Mouse (Mus musculus) ES-Bruce4 (cell line): ENCODE results near the gene Magi2. TPM values are rescaled to one million over a fixed set of nuclear protein-coding genes. Genes with fewer than 3 reads are reported as not detected.
"Not testable (repeated sequence)": the region's sequence is repeated elsewhere in the genome, so short reads cannot be mapped to it uniquely, and the experiment has no call there.

Experiments used
- H3K27ac ChIP-seq: 2 replicates; pipeline ENCODE4 v1.5.1; 2012; ENCODE audit warnings: low read length, inconsistent platforms; ENCODE audit not compliant: insufficient read depth
- H3K27me3 ChIP-seq: 2 replicates; pipeline ENCODE4 v1.6.1; 2012; ENCODE audit warnings: mild to moderate bottlenecking, low read length, inconsistent platforms; ENCODE audit not compliant: control insufficient read depth, poor library complexity, insufficient read depth, severe bottlenecking
- H3K36me3 ChIP-seq: 2 replicates; pipeline ENCODE4 v1.6.1; 2012; ENCODE audit warnings: inconsistent platforms, mild to moderate bottlenecking, low read length, moderate library complexity; ENCODE audit not compliant: control insufficient read depth, poor library complexity, insufficient read depth, severe bottlenecking
- H3K4me1 ChIP-seq: one replicate; pipeline ENCODE4 v1.8.1; 2011; ENCODE audit warnings: low read length; ENCODE audit not compliant: control insufficient read depth, insufficient read depth
- H3K4me3 ChIP-seq: 2 replicates; pipeline ENCODE4 v1.5.1; 2011; ENCODE audit warnings: low read depth, mild to moderate bottlenecking, low read length
- H3K9ac ChIP-seq: 2 replicates; pipeline ENCODE4 v1.6.1; 2012; ENCODE audit warnings: low read depth, mild to moderate bottlenecking, inconsistent platforms; ENCODE audit not compliant: poor library complexity, severe bottlenecking
- H3K9me3 ChIP-seq: replicated peaks from 2 replicates; pipeline ENCODE4 v1.6.1; 2012; ENCODE audit warnings: mild to moderate bottlenecking, low read length, inconsistent platforms; ENCODE audit not compliant: control insufficient read depth, poor library complexity, insufficient read depth, severe bottlenecking
- CTCF ChIP-seq: IDR thresholded peaks from one replicate; pipeline ENCODE4 v1.8.1; 2011; ENCODE audit warnings: low read depth, low read length
- EP300 ChIP-seq: IDR thresholded peaks from 2 replicates; pipeline ENCODE4 v1.6.1; 2011; ENCODE audit warnings: low read depth, low read length; ENCODE audit not compliant: insufficient read depth
- POLR2A ChIP-seq: IDR thresholded peaks from one replicate; pipeline ENCODE4 v1.8.1; 2011; ENCODE audit warnings: low read length; ENCODE audit not compliant: insufficient read depth
- polyA plus RNA-seq: library from polyadenylated mRNA; stranded (reverse); fragments of >200 nt; gene quantifications from 2 replicates; pipeline ENCODE4 v1.2.4, GENCODE M21; 2011; ENCODE audit warnings: low read depth; ENCODE audit not compliant: missing spikeins, insufficient read depth, insufficient read length

Gene Magi2
- polyA plus RNA-seq, 1 experiment, result 1.8 TPM

- H3K4me1 ChIP-seq, result no peaks in the 10 kb centered on the region
- no peaks in the 10 kb centered on the region for H3K27me3 ChIP-seq
- H3K9ac ChIP-seq, result no peak overlapping the region
- no peak overlapping the region for H3K27ac ChIP-seq
- no peak for TF ChIP-seq EP300
- TF ChIP-seq POLR2A, result no peak
- TF ChIP-seq CTCF, result no peak
- H3K4me3 ChIP-seq, result no peak overlapping the region
- H3K36me3 ChIP-seq, result no peaks in the 10 kb centered on the region
- H3K9me3 ChIP-seq, result no peaks in the 10 kb centered on the region
Observed at GRCm38 (mm10) chr5:20508609-20509008, 1281.8 kb downstream of the Magi2 start.

- no peak overlapping the region for H3K27ac ChIP-seq
- no peaks in the 10 kb centered on the region for H3K36me3 ChIP-seq
- H3K9ac ChIP-seq, result no peak overlapping the region
- H3K4me1 ChIP-seq, result no peaks in the 10 kb centered on the region
- H3K27me3 ChIP-seq, result no peaks in the 10 kb centered on the region
- H3K4me3 ChIP-seq, result no peak overlapping the region
- H3K9me3 ChIP-seq, result no peaks in the 10 kb centered on the region
- TF ChIP-seq POLR2A, result no peak
- no peak for TF ChIP-seq EP300
- no peak for TF ChIP-seq CTCF
Observed at GRCm38 (mm10) chr5:20509606-20510005, 1282.8 kb downstream of the Magi2 start.

GRCm38 (mm10) chr5:20512377-20513126 is 1285.7 kb downstream of the Magi2 start:
- Histone ChIP-seq H3K4me3 (no peak overlapping the region), H3K4me1 (no peaks in the 10 kb centered on the region), H3K9ac (no peak overlapping the region), H3K36me3 (no peaks in the 10 kb centered on the region), H3K27ac (no peak overlapping the region), H3K9me3 (no peaks in the 10 kb centered on the region), H3K27me3 (no peaks in the 10 kb centered on the region)
- TF ChIP-seq CTCF, result no peak
- no peak for TF ChIP-seq EP300
- TF ChIP-seq POLR2A, result no peak

- Histone ChIP-seq H3K36me3 (no peaks in the 10 kb centered on the region), H3K9ac (no peak overlapping the region), H3K27me3 (no peaks in the 10 kb centered on the region; the same call in 1 of the 2 replicates), H3K4me3 (no peak overlapping the region), H3K9me3 (no peaks in the 10 kb centered on the region), H3K27ac (no peak overlapping the region), H3K4me1 (no peaks in the 10 kb centered on the region)
- TF ChIP-seq EP300 (no peak), POLR2A (no peak), CTCF (no peak)
Observed at GRCm38 (mm10) chr5:20521639-20522038, 1294.8 kb downstream of the Magi2 start.

- Histone ChIP-seq H3K9ac (no peak overlapping the region), H3K36me3 (no peaks in the 10 kb centered on the region), H3K9me3 (no peaks in the 10 kb centered on the region), H3K4me1 (no peaks in the 10 kb centered on the region), H3K27me3 (no peaks in the 10 kb centered on the region; the same call in 1 of the 2 replicates), H3K27ac (no peak overlapping the region), H3K4me3 (no peak overlapping the region)
- no peak for TF ChIP-seq POLR2A
Observed at GRCm38 (mm10) chr5:20522047-20522446, 1295.2 kb downstream of the Magi2 start.

GRCm38 (mm10) chr5:20523776-20524175 is 1296.9 kb downstream of the Magi2 start:
- Histone ChIP-seq H3K4me1 (no peaks in the 10 kb centered on the region), H3K36me3 (no peaks in the 10 kb centered on the region), H3K27ac (no peak overlapping the region), H3K4me3 (no peak overlapping the region), H3K9me3 (no peaks in the 10 kb centered on the region), H3K9ac (no peak overlapping the region), H3K27me3 (no peaks in the 10 kb centered on the region)
- TF ChIP-seq POLR2A (no peak), EP300 (no peak), CTCF (no peak)

GRCm38 (mm10) chr5:20526588-20526987 is 1299.8 kb downstream of the Magi2 start:
- not testable (repeated sequence) for H3K9ac ChIP-seq, H3K36me3 ChIP-seq, H3K27me3 ChIP-seq, H3K4me3 ChIP-seq, H3K4me1 ChIP-seq, H3K27ac ChIP-seq, H3K9me3 ChIP-seq
